Mouse (Mus musculus): ENCODE results near the gene Anks4b.

- TF ChIP-seq CTCF (IDR thresholded peaks at IDR 0.05; ENCODE audit: control insufficient read depth, insufficient read depth, insufficient read length) = no peak
- TF ChIP-seq MYOD1 (IDR thresholded peaks at IDR 0.05; ENCODE audit: control insufficient read depth, insufficient read length, low read depth) = no peak
Observed at GRCm38 (mm10) chr7:120181401-120182230, 8.0 kb downstream of the Anks4b start.
